Mouse (Mus musculus): ENCODE measurements around the gene Psd4. TPM values are rescaled to one million over a fixed set of nuclear protein-coding genes. Genes with fewer than 3 reads are reported as not detected.

Psd4 gene
- 1.1 and 1.3 TPM in 2 replicates for polyA plus RNA-seq (2016; fragmentation: Nextera tagmentation; extraction: Ambion mirVana)

GRCm38 (mm10) chr2:24367030-24367894, at the start of gene Psd4:
Gene Psd4, plus strand, starts transcription at chr2:24367580.
- peak within 1 kb of the TSS; percentile 56; the same call in 1 of the 2 replicates for H3K27ac ChIP-seq
- 4% methylated on average over 47 of the region's 47 CpGs for WGBS

GRCm38 (mm10) chr2:24317919-24318598, 49.3 kb upstream of the Psd4 start:
- Histone ChIP-seq H3K27ac (no peak overlapping the region), H3K4me3 (no peak overlapping the region), H3K27me3 (ENCODE audit: insufficient read depth, poor library complexity, severe bottlenecking) (no peaks in the 10 kb centered on the region), H3K9me3 (no peaks in the 10 kb centered on the region), H3K4me1 (no peaks in the 10 kb centered on the region), H3K36me3 (no peaks in the 10 kb centered on the region)
- 53% methylated on average over 4 of the region's 4 CpGs for WGBS
- no peak for DNase-seq (ENCODE audit: low spot score)

More at GRCm38 (mm10) chr2:24367030-24367894, at the start of gene Psd4:
- H3K36me3 ChIP-seq = no peaks in the 10 kb centered on the region
- H3K9me3 ChIP-seq = no peaks in the 10 kb centered on the region
- DNase-seq (ENCODE audit: low spot score) = no peak
- peaks cover 21% of the 10 kb centered on the region for H3K27me3 ChIP-seq (ENCODE audit: insufficient read depth, poor library complexity, severe bottlenecking)
- peaks cover 4% of the 10 kb centered on the region for H3K4me1 ChIP-seq
- H3K4me3 ChIP-seq = peak within 1 kb of the TSS; percentile 58

- DNase-seq (ENCODE audit: low spot score) = no peak
- Histone ChIP-seq H3K36me3 (no peaks in the 10 kb centered on the region), H3K27ac (no peak overlapping the region), H3K9me3 (no peaks in the 10 kb centered on the region), H3K27me3 (ENCODE audit: insufficient read depth, poor library complexity, severe bottlenecking) (no peaks in the 10 kb centered on the region), H3K4me1 (0 out of 2 replicates have a peak, but pooled peaks cover 8% of the 10 kb centered on the region), H3K4me3 (no peak overlapping the region)
- WGBS = 43% methylated on average over 3 of the region's 3 CpGs
Observed at GRCm38 (mm10) chr2:24335333-24335732, 32.0 kb upstream of the Psd4 start.

GRCm38 (mm10) chr2:24336545-24336944, 30.8 kb upstream of the Psd4 start, which contains the start of gene Il1rn:
Gene Il1rn, plus strand, starts transcription at chr2:24336853.
- no peak for DNase-seq (ENCODE audit: low spot score)
- no peaks in the 10 kb centered on the region for H3K27me3 ChIP-seq (ENCODE audit: insufficient read depth, poor library complexity, severe bottlenecking)
- no peak within 1 kb of the TSS for H3K4me3 ChIP-seq
- H3K9me3 ChIP-seq = no peaks in the 10 kb centered on the region
- WGBS = 79% methylated on average over 2 of the region's 2 CpGs
- H3K27ac ChIP-seq = no peak within 1 kb of the TSS
- H3K4me1 ChIP-seq = 0 out of 2 replicates have a peak, but pooled peaks cover 8% of the 10 kb centered on the region
- H3K36me3 ChIP-seq = no peaks in the 10 kb centered on the region

GRCm38 (mm10) chr2:24341395-24341885, 25.9 kb upstream of the Psd4 start:
- Histone ChIP-seq H3K4me3 (no peak overlapping the region), H3K9me3 (no peaks in the 10 kb centered on the region), H3K4me1 (no peaks in the 10 kb centered on the region; the same call in 1 of the 2 replicates), H3K27ac (no peak overlapping the region), H3K36me3 (no peaks in the 10 kb centered on the region), H3K27me3 (ENCODE audit: insufficient read depth, poor library complexity, severe bottlenecking) (no peaks in the 10 kb centered on the region)
- 61% methylated on average over 3 of the region's 3 CpGs for WGBS
- DNase-seq (ENCODE audit: low spot score) = no peak

- 76% methylated on average over 4 of the region's 4 CpGs for WGBS
- Histone ChIP-seq H3K9me3 (no peaks in the 10 kb centered on the region), H3K27me3 (ENCODE audit: insufficient read depth, poor library complexity, severe bottlenecking) (no peaks in the 10 kb centered on the region), H3K27ac (no peak overlapping the region), H3K36me3 (no peaks in the 10 kb centered on the region), H3K4me3 (no peak overlapping the region), H3K4me1 (no peaks in the 10 kb centered on the region; the same call in 1 of the 2 replicates)
- no peak for DNase-seq (ENCODE audit: low spot score)
Observed at GRCm38 (mm10) chr2:24344619-24345018, 22.8 kb upstream of the Psd4 start.

GRCm38 (mm10) chr2:24345056-24345455, 22.3 kb upstream of the Psd4 start:
- no peaks in the 10 kb centered on the region for H3K36me3 ChIP-seq
- no peak for DNase-seq (ENCODE audit: low spot score)
- H3K4me1 ChIP-seq = no peaks in the 10 kb centered on the region; the same call in 1 of the 2 replicates
- no peaks in the 10 kb centered on the region for H3K9me3 ChIP-seq
- H3K27me3 ChIP-seq (ENCODE audit: insufficient read depth, poor library complexity, severe bottlenecking) = no peaks in the 10 kb centered on the region
- WGBS = 79% methylated on average over 8 of the region's 8 CpGs
- H3K27ac ChIP-seq = no peak overlapping the region
- H3K4me3 ChIP-seq = no peak overlapping the region

- Histone ChIP-seq H3K4me3 (no peak overlapping the region), H3K4me1 (no peaks in the 10 kb centered on the region; the same call in 1 of the 2 replicates), H3K27ac (no peak overlapping the region), H3K27me3 (ENCODE audit: insufficient read depth, poor library complexity, severe bottlenecking) (no peaks in the 10 kb centered on the region), H3K9me3 (no peaks in the 10 kb centered on the region), H3K36me3 (no peaks in the 10 kb centered on the region)
- DNase-seq (ENCODE audit: low spot score) = peak; percentile 51
- WGBS = 82% methylated on average over 1 of the region's 1 CpGs
Observed at GRCm38 (mm10) chr2:24347926-24348325, 19.5 kb upstream of the Psd4 start.

GRCm38 (mm10) chr2:24351159-24351558, 16.2 kb upstream of the Psd4 start:
- H3K4me1 ChIP-seq = no peaks in the 10 kb centered on the region
- H3K27me3 ChIP-seq (ENCODE audit: insufficient read depth, poor library complexity, severe bottlenecking) = no peaks in the 10 kb centered on the region
- WGBS = 73% methylated on average over 2 of the region's 2 CpGs
- no peak overlapping the region for H3K27ac ChIP-seq
- no peak for DNase-seq (ENCODE audit: low spot score)
- H3K36me3 ChIP-seq = no peaks in the 10 kb centered on the region
- no peaks in the 10 kb centered on the region for H3K9me3 ChIP-seq
- no peak overlapping the region for H3K4me3 ChIP-seq

GRCm38 (mm10) chr2:24353042-24353441, 14.3 kb upstream of the Psd4 start:
- Histone ChIP-seq H3K36me3 (no peaks in the 10 kb centered on the region), H3K4me1 (no peaks in the 10 kb centered on the region), H3K27ac (no peak overlapping the region), H3K4me3 (no peak overlapping the region), H3K27me3 (ENCODE audit: insufficient read depth, poor library complexity, severe bottlenecking) (no peaks in the 10 kb centered on the region), H3K9me3 (no peaks in the 10 kb centered on the region)
- DNase-seq (ENCODE audit: low spot score) = no peak
- WGBS = 84% methylated on average over 2 of the region's 2 CpGs

- Histone ChIP-seq H3K27me3 (ENCODE audit: insufficient read depth, poor library complexity, severe bottlenecking) (no peaks in the 10 kb centered on the region), H3K4me1 (no peaks in the 10 kb centered on the region), H3K4me3 (no peak overlapping the region), H3K9me3 (no peaks in the 10 kb centered on the region), H3K36me3 (no peaks in the 10 kb centered on the region), H3K27ac (no peak overlapping the region)
- 6% methylated on average over 1 of the region's 1 CpGs for WGBS
- DNase-seq (ENCODE audit: low spot score) = no peak
Observed at GRCm38 (mm10) chr2:24357642-24358041, 9.7 kb upstream of the Psd4 start.

- Histone ChIP-seq H3K27me3 (ENCODE audit: insufficient read depth, poor library complexity, severe bottlenecking) (no peaks in the 10 kb centered on the region), H3K36me3 (no peaks in the 10 kb centered on the region), H3K4me1 (no peaks in the 10 kb centered on the region), H3K27ac (no peak overlapping the region), H3K4me3 (no peak overlapping the region), H3K9me3 (no peaks in the 10 kb centered on the region)
- 85% methylated on average over 1 of the region's 1 CpGs for WGBS
- no peak for DNase-seq (ENCODE audit: low spot score)
Observed at GRCm38 (mm10) chr2:24359347-24359746, 8.0 kb upstream of the Psd4 start.

GRCm38 (mm10) chr2:24363818-24364217, 3.6 kb upstream of the Psd4 start:
- no peak overlapping the region for H3K4me3 ChIP-seq
- WGBS = 77% methylated on average over 3 of the region's 3 CpGs
- no peaks in the 10 kb centered on the region for H3K36me3 ChIP-seq
- no peak for DNase-seq (ENCODE audit: low spot score)
- peaks cover 4% of the 10 kb centered on the region for H3K4me1 ChIP-seq
- H3K27ac ChIP-seq = no peak overlapping the region
- peaks cover 19% of the 10 kb centered on the region for H3K27me3 ChIP-seq (ENCODE audit: insufficient read depth, poor library complexity, severe bottlenecking)
- no peaks in the 10 kb centered on the region for H3K9me3 ChIP-seq
